Mouse (Mus musculus) lung, postnatal 0 days (tissue): ENCODE results near the gene Tcp11.

Experiments
- CTCF ChIP-seq: IDR thresholded peaks from 2 replicates; pipeline ENCODE4 v1.5.1; 2016; ENCODE audit warnings: antibody characterized with exemption, mild to moderate bottlenecking
- EP300 ChIP-seq: IDR thresholded peaks from 2 replicates; pipeline ENCODE4 v1.6.1; 2016; ENCODE audit warnings: antibody characterized with exemption, mild to moderate bottlenecking, control low read depth

GRCm38 (mm10) chr17:28099086-28099485 is 18.6 kb upstream of the Tcp11 start:
- TF ChIP-seq CTCF (no peak), EP300 (no peak)
